Mouse (Mus musculus): ENCODE measurements around the gene Mndal.

DNA sequence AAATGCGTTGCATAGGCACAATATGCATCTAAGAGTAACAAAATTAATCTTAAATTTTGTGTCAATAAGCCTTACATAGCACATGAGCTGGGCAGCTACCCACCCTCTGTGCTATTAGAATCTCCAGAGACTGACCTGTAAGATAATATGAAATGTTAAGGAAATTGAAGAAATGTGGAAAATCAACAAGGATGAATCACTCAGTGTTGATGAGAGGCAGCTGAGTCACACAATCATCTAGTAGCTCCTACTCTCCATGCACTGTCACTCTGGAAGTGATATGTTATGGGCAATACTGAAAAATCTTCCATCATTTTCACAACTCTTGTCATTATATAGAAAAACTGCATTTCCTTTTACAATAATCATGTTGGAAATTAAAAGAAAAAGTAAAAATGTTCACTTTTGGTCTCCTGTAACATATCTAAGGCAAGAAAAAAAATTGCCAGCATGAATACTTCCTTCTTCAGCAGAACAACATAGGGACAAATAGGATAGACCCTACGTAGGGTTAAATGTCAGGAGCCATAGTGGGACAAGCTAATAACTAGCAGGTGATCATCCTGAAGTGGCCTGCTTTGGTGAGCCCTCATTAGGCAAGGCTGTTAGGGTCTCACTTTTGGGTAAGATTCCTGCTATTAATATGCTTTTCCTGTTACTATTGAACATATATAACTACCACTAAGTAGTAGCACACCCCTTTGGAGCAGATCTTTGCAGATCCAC lies 12.9 kb upstream of the Mndal start:
- TF ChIP-seq CTCF (IDR thresholded peaks at IDR 0.05; ENCODE audit: low read depth) (no peak), EP300 (IDR thresholded peaks at IDR 0.05; ENCODE audit: low read depth) (no peak)

All from heart, postnatal 0 days (tissue).